Mouse (Mus musculus) frontal cortex, postnatal 25 days (tissue): ENCODE data around the gene Zbed3.
"Not testable (repeated sequence)": the region's sequence is repeated elsewhere in the genome, so short reads cannot be mapped to it uniquely, and the experiment has no call there.

Experiments
- DNase-seq, 2 experiments: peaks; one replicate each; pipeline ENCODE4 v3.0.0; 2022; ENCODE audit warnings: low spot score in 2 of 2

Gene Zbed3

DNA sequence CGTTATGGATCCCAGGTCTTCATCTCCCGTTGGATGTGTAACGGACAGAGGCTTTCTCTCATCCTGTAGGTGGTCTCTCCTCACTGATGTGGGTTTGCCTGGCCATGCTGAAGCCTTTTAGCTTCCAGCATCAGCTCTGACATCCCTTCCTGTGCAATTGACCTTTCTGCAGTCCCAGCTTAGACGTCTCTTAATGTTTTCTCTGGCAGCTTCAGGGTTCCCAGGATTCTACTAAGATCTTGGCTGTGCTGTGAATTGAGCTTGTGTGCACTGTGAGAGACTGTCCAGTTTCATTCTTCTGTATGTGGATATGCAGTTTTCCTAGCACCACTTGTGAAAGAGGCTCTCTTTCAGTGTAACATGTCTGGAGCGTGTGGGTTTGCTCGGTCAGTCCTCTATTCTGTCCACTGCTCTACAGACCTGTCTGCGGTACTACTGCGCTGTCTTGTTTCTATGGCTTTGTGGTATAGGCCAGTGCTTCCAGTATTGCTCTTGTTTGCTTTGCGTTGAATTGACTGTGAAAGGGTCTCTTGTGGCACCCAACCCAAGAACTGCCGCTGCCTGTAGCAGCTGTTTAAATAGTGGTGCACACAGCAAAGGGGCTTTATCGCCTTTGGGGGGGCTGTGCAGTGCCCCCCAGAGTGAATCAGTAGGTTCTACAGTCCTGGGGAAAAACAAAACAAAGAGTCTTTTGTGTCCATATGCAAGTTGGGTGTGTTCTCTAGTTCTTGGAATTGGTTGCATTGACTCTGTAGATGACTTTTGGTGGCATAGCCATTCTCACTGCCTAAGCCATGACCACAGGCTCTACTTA is 8.9 kb downstream of the Zbed3 start:
- no peak for DNase-seq

DNA sequence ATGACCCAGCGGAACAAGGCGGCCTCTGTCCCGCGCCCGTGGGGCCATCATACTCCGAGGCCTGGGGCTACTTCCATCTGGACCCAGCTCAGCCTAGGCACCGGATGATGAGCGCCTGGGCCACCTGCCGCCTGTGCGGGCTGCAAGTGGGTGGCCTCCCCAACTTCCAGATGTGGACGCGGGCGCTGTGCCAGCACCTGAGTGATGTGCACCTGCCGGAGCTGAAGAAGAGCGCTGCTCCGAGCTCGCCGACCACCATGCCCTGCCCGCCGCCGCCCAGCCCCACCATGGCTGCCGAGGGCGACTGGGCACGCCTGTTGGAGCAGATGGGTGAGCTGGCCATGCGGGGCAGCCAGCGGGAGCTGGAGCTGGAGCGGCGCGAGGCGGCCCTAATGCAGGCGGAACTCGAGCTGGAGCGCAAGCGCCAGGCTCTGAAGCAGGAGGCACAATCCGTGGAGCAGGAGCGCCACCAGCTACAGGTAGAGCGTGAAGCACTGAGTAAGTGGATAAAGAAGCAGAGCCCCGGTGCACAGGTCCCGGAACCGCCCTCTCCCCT is 12.8 kb downstream of the Zbed3 start:
- no peak for DNase-seq

DNA sequence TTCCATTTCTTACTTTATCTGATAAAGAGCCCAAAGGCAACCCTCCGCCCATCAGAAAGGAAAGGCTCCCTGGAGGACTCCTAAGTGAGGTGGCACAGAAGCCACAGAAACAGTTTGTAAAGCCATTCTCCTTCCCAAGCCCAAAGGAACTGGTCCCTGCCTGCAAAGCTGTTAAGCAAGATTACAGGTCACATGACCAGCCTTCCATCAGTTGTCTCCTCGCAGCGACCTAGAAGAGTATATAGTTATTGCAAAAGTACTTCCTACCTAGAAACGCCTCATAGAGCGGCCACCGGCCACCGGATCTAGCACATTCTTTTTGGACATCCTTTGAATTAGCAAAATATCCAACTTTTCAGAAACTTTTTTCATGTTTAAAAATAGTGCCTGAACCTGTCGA is 20.1 kb downstream of the Zbed3 start:
- no peak for DNase-seq

DNA sequence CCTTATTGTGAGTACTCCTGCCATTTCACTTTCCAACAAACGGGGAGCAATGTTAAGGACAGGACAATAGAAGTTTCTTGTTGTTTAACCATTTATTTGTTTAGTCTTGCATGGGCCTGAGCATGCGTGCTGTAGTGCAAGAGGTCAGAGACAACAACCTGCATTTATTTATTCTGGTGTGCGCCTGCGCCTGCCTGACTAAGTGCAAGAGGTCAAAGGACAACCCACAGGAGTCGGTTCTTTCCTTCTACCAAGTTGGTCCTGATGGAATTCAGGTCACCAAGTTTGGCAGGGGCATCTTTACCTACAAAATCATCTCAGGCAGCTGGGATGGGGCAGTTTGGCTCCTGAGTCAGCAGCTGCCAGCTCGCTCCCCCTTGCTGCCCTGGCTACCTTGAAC is 22.5 kb downstream of the Zbed3 start:
- DNase-seq: no peak

DNA sequence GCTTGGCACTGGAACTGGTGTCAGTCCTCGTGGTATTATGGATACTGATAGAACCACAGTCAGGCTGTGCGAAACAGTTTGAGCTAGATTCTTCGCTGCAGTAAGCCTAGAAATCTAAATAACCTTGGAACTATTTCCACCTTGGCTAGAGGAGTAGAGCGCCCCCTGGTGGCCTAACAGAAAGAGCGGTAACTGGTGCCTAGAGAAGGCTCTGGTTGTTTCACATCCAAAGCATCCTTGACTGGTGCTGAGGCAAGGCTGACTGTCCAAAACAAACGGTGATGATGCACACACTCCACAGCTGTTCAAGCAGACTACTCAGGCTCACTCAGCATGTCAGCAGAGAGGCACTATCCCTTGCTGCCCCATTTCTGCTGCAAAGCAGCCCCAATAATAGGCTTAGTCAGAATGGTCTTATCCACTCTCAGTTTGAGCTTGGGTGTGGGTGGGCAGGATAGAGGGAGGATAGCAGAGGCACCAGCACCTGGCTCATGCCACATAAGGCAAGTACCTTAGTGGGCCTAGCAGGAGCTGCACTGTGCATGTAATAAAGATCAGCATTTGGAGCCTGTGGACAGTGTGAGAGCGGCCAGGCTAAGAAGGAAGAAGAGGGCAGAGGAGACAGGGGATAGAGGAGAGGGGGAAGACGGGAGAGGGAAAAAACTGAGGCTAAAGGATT is 23.7 kb downstream of the Zbed3 start:
- DNase-seq: peak; percentile 71 to 77

DNA sequence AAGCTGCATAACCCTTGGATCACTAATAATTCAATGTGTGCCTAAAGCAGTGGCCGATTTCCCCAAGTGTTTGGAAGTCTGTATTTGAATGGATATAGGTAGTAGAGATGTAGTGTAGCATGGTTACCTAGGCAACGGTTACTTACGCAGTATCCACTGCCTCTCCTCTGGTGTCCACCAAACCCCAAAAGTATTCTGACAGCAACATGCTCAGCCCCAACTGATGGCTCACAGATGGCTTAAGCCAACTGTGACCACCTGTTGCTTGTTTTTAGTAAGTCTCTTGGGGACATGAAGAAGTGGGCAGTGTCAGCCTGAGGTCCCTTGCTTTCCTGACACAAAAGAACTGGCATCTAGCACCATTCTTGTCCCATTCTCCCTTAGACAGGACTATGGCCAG is 25.1 kb downstream of the Zbed3 start:
- no peak for DNase-seq

DNA sequence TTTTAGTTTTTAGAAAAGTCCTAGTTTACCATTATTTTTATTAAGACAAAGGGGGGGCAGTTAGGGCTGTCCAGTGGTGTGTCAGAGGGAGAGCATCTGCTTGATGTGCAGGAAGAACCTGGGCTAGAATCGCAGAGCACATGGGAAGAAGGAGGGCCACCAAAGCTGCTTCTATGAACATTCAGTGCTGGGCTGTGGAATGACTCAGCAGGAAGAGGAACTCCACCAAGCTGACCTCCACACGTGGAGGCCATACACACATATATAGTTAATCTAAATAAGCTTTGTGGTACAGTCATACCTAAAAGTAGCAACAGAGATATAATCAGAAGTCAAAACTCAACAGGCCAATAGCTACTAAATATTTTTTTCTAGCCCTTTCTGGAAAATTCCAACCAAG is 34.8 kb downstream of the Zbed3 start:
- DNase-seq: no peak

DNA sequence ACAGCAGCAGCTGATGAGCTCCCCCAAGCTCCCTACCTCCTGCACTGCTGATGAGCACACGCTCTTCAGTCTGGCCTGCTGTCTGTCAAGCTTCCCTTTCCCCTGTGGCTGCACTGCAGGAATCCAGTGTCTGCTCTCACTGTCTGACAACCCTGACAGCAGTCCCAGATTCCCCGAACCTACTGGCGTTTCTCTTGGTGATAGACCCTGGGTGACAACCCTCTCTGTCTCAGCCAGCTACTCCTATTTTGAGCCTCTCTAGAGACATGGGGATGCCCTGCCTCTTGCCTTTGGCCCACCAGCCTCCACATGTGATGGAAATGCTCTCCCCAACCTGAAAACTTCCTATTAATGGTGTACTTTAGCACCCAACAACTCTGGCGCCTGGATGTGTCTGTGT is 40.0 kb downstream of the Zbed3 start:
- DNase-seq: no peak

DNA sequence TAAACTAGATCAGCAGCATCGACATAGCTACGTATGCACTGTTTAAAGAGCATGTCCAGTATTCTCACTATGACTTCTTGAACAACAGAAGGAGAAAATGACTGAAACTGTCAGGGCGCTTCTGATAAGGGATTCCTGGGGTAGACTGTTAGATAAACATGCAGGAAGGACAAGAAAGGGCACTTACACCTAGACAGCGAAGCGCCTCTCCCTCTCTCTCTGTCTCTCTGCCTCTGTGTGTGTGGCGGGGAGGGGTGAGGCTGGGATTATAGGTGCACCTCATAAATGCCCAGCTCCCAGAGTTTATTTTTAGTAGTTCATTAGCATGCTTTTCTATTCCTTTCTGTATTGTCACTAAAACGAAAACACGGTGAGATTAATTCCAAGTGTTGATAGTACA is 42.9 kb downstream of the Zbed3 start:
- DNase-seq: no peak

DNA sequence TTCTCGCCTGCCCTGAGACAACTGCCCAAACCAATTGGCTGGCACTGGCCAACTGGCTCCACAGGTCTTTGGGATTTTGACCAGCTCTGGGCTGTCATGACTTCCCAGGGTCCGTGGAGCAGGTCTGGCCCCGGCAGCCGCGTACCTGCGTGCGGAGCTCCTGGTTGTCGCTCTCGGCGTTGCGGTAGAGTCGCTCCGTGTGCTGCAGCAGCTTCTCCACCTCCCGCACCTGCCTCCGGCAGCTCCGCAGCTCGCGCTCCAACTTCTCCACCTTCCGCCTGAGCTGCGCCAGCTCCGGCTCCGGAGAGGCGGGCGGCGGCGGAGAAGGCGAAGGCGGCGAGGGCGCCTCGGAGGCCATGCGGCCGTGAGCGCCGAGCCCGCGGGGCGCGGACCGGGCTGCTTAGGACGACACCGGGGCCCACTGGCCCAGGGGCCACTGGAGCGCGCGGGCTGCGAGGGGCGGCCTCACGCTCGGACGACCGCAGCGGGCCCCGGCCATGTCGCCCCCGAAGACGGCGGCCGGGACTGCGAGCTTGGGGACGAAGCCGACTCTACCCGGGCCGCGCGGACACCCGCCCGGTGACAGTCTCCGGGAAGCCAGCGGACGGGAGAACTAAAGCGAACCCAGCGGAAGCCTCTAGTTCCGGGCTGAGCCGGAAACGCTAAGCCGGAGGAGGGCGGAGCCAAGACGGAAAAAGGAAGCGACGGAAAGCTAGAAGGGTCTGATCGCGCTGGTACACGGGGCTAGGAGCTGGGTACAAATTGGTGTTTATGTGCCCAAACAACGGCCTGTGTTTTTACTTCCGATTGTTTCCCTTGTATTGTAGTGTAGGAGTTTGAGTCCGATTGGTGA is 51.5 kb downstream of the Zbed3 start, which contains the start of gene Aggf1:
Gene Aggf1 (minus strand): TSS at position 652 of the 853 bp plus-strand sequence.
- DNase-seq: peak; percentile 80 to 88

DNA sequence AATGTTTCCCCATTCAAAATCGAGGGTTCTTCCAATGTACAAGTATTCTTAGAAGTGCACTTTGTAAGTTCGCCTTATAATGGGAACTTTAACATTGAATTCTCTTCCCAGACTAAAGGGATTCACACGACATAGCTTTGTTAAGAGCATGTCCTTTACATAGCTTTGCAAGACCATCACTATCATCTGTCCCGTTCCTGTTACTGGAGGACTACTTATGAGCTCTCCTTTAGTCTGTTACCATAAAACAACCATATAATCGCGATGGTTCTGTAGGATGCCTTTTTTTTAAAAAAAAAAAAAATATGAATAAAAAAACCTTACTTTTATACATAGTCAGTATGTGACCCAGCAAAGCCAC is 52.1 kb downstream of the Zbed3 start:
- no peak for DNase-seq

DNA sequence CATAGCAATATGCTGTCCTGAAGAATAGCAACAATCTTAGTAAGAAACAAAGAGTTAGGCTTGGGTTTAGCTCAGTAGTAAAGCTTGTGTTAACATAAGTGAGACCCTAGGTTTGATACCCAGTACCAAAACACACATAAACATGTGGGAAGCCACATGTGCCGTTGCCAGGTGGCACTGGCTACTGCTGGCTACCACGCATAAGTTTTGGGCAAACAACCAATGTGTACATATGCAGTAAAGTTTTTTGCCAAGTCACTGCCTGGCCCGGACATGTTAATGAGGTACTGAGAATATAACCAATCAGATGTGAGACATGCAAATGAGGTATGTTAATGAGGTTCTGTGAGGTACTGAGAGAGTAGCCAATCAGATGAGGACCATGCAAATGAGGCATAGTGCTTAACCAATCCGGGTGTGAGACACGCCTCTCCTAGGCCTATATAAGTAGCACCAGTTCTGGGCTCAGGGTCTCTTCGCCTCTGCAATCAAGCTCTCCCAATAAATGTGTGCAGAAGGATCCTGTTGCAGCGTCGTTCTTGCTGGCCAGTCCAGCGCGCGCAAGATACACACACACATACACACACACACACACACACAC is 53.4 kb downstream of the Zbed3 start:
- not testable (repeated sequence) for DNase-seq

DNA sequence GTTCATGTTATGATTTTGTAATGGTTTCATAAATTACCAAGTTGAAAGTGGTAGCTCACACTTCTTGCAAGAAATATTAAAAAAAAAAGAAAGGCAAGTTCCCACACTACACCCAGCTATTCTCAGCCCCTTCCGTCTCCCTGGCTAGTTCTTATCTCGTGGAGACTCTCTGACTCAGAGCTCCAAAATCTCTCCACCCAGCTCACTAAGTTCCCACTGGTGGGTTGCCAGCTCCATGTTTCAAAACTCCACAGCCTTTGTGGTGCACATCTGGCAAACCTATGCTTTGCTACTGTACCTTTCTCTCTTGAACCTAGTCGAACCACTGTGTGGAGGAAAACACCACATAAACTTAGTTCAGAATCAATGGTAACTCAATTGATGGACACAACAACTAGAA is 55.3 kb downstream of the Zbed3 start:
- no peak for DNase-seq

DNA sequence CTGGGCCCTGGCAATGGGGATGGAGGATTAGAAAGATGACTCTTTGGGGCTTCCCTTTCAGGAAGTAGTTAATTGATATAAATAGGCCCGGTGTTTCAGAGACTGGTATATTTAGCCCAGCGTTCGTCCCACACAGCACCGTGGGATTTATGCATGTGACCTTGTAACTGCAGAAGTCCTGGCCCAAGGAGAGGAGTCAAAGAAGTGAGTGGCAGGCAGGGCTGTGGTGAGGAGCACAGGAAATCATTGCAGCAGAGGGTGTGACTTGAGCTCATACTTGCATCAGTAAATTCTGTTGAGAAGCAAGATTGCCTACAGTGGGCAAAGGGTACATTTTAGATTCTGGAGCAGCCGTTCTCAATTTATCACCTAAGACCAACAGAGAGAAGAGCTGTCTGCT is 59.0 kb downstream of the Zbed3 start:
- DNase-seq: no peak
